Mouse (Mus musculus): Measurements from ENCODE around the gene Rab15.
A peak's percentile ranks its signal among the peaks of the same experiment; 100 is the strongest.
"Not testable (repeated sequence)": the region's sequence is repeated elsewhere in the genome, so short reads cannot be mapped to it uniquely, and the experiment has no call there.

Gene Rab15

GRCm38 (mm10) chr12:76822651-76823041, at the start of gene Rab15:
Gene Rab15 (minus strand): TSS chr12:76822908.
- DNase-seq (ENCODE audit: low read depth): no peak

- DNase-seq (ENCODE audit: low read depth): no peak
Observed at GRCm38 (mm10) chr12:76869561-76869960, 46.9 kb upstream of the Rab15 start.

DNA sequence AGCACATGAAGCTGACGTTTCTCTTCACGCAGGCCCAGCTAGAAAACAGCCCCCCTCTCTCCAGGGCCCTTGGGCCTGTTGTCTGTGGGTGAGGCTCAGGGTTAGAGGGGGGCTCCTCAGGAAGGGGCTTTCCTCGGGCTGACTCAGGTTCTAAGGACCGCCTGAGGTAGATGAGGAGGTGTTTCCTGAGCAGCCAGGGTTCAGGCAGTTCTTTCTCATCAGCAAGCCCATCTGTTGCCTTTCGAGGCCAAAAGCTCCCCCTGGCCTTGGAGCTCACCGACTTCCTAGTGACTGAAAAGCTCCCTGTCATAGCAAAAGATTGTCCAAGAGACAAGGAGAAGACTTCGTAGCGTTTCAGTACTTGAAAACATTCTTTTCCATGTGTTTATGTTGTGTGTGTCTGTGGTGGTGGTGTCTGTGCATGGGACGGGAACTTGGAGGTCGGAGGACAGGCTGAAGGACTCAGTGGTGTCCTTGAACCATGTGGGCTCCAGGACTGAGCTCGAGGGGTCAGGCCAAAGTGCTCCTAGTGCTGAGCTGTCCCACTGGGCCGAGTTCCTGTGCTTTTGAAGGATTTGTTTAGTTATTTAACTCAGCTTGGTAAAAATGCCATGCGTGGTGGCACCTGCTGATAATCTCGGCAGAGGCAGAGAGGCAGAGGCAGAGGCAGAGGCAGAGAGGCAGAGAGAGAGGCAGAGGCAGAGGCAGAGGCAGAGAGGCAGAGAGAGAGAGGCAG, 45.9 kb upstream of the Rab15 start:
- DNase-seq (ENCODE audit: low read depth): no peak

DNA sequence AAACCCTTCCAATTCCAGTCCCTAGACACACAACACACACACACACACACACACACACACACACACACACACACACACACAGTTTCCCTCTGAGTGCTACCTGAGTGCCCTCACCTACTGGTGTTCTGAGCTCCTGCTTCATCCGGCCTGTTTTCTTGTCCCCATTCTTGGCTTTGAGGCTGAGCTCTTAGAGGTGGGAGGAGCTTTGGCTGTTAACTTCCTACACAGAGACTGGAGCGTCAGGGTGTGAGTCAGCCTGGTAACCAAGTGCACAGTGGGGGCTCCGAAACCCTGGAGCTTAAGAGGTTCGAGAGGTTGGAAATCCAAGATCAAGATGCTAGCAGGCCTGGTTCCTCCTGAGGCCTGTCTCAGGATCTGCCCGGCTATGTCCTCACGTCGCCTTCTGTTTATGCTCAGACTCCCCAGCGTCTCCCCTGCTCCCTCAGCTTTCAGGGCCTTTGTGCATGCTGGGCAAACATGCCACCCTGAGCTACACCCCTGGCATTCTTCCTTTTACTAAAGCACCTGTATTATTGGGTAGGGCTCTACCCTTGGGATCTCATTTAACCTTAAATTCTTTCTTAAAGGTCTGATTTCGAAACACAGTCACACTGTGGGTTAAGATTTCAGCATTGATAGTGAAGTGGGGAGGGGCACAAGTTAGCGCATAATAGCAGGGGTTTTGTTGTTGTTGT, 45.0 kb upstream of the Rab15 start:
- DNase-seq (ENCODE audit: low read depth): peak; percentile 69

GRCm38 (mm10) chr12:76865266-76865665, 42.6 kb upstream of the Rab15 start:
- no peak for DNase-seq (ENCODE audit: low read depth)

DNA sequence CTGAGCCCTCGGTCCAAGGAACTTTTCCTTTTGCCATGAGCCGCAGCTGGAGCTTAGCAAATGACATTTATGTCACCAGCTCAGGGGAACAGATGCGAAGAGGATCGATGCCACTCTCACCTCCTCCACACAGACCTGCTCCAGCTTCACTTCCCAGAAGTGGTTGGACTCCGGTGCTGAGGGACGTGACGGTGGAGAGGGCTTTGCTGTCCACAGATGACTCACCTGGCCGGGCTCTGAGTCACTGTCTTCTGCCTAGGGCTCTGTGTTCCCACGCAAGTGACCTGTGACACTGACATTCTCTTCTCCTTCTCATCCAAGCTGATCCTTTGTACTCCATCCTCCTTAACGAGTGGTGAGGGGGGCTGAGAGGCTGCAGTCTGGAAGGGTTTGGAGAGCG, 40.9 kb upstream of the Rab15 start:
- peak; percentile 20 for DNase-seq (ENCODE audit: low read depth)

GRCm38 (mm10) chr12:76858788-76859187, 36.1 kb upstream of the Rab15 start:
- DNase-seq (ENCODE audit: low read depth): not testable (repeated sequence)

GRCm38 (mm10) chr12:76857087-76857486, 34.4 kb upstream of the Rab15 start:
- no peak for DNase-seq (ENCODE audit: low read depth)

DNA sequence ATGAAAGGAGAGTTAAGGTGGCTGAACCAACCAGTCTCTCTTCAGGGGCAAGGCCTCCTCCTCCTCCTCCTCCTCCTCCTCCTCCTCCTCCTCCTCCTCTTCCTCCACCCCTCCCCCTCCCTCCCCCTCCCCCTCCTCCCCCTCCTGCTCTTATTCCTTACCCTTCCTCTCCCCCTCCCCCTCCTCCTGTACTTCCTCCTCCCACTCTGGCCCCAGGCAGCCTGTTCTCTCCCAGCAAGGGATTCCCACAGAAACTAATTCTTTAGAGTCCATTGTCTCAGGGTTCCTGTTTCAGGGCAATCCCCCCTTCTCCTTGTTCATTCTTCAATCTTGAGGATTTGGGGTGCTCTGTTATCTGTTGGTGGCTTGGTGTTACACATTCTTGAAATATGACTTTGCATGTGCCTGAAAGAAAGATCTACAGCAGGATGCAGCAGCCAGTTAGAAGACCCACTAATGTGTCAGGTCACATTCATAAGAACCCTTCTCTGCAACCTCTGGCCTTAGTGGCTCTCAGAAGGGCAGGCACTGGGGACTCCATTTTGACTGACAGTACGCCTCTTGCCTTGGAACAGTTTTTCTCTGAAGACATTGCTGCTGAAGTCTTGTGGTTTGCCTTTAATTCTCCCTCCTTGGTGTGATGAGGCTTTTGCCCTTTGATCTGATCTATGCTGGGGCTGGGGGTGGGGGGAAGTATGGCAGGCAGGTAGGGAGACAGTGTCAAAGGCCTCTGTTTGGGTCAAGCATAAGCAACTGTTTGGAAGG, 30.9 kb upstream of the Rab15 start:
- no peak for DNase-seq (ENCODE audit: low read depth)

- DNase-seq (ENCODE audit: low read depth): no peak
Observed at GRCm38 (mm10) chr12:76852419-76852818, 29.7 kb upstream of the Rab15 start.

DNA sequence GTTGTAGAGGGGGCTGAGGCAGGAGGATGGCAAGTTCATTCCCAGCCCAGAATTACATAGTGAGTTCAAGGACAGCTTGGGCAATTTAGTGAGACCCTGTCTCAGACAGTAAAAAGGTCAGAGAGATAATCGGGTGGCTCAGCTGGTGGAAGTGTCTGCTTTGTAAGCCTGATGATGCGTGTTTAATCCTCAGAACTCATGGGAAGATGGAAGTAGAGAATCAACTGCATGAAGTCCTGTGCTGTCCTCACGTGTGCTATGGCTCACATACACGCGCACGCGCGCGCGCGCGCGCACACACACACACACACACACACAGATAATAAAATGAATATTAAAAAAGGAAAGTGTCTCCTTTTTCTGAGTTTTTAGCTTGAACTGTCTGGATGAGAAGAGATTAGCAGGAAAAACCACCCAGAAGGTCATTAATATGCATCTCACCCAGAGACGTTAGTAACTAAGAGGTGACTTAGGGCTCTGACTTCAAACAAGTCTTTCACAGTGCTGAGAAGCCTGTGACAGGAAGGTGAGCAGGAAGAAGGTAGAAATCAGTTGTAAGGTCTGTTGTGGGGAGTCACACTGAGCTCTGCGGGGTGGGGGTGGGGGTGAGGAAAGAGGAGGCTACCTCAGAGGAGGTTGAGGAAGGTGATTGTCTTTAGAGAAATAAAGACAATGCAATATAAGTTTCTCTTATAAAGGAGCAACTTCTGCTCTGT, 21.8 kb upstream of the Rab15 start:
- no peak for DNase-seq (ENCODE audit: low read depth)

DNA sequence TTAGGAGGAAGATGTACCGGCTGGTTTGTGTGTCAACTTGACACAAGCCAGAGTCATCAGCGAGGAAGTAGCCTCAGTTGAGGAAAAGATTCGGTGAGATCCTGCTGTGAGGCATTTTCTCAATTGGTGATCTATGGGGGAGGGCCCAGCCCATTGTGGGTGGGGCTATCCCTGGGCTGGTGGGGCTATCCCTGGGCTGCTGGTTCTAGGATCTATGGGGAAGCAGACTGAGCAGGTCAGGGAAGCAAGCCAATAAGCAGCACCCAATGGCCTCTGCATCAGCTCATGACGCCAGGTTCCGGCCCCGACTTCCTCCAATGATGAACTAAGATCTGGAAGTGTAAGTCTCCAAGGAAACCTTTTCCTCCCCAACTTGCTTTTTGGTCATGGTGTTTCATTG, 17.4 kb upstream of the Rab15 start:
- DNase-seq (ENCODE audit: low read depth): no peak

DNA sequence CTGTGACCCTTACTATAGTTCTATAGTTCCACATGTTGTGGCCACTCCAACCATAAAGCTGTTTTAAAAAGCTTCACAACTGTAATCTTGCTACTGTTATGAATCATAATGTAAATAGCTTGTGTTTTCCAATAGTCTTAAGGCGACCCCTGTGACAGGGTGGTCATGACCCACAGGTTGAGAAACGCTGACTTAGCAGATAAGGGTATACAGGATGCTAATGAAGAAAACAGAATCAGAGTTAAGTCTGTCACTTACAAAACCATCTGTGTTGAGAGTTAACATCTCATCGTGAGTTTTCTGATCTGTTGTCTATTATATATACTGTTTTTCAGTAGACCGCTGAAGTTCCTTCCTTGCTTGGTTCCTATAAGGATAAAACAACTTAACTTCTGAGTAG, 16.6 kb upstream of the Rab15 start:
- no peak for DNase-seq (ENCODE audit: low read depth)

GRCm38 (mm10) chr12:76837844-76838650, 15.3 kb upstream of the Rab15 start:
- DNase-seq (ENCODE audit: low read depth): no peak

- peak; percentile 99 for DNase-seq (ENCODE audit: low read depth)
Observed at GRCm38 (mm10) chr12:76837101-76837843, 14.6 kb upstream of the Rab15 start.

GRCm38 (mm10) chr12:76832704-76833103, 10.0 kb upstream of the Rab15 start:
- DNase-seq (ENCODE audit: low read depth): peak; percentile 77

GRCm38 (mm10) chr12:76825283-76825682, 2.6 kb upstream of the Rab15 start:
- DNase-seq (ENCODE audit: low read depth): no peak

- DNase-seq (ENCODE audit: low read depth): no peak
Observed at GRCm38 (mm10) chr12:76822002-76822650, 582 bp downstream of the Rab15 start.

- DNase-seq (ENCODE audit: low read depth): no peak
Observed at GRCm38 (mm10) chr12:76820615-76821014, 2.1 kb downstream of the Rab15 start.

DNA sequence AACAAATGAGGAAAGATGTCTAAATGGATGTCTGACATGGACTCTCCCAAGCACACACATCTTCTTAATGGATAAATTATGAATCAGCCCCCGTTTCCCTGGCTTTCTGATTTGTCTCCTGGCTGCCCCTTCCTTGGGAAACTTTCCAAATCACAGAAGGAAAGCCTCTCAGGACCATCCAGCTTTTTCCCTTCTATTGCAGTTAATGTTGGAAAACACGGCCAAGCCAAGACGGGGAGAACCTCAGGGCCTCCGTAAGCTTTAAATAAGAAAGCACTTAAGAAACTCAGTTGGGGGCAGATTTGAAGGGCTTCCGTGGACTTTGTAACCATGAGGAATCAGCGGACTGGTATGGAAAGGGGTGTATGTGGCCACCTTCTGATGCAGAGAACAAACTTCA, 2.9 kb downstream of the Rab15 start:
- DNase-seq (ENCODE audit: low read depth): no peak

All from 416B (cell line).